Mouse (Mus musculus) heart, embryonic 12.5 days (tissue): Measurements from ENCODE around the gene Bahd1. TPM values are rescaled to one million over a fixed set of nuclear protein-coding genes. Genes with fewer than 3 reads are reported as not detected.

Experiments used
- ATAC-seq: fragments of 200-750 bp; cut with Nextera tagmentation; 2 replicates; pipeline ENCODE4 v1.8.0; 2017; ENCODE audit warnings: moderate TSS enrichment, moderate library complexity; ENCODE audit not compliant: insufficient number of reproducible peaks, low FRiP score
- H3K27ac ChIP-seq: fragments of 300-500 bp; sonication (generic); 2 replicates; pipeline ENCODE4 v1.5.1; 2016; ENCODE audit warnings: mild to moderate bottlenecking, moderate library complexity; ENCODE audit not compliant: poor library complexity, severe bottlenecking
- H3K27me3 ChIP-seq: fragments of 300-500 bp; sonication (generic); replicated peaks from 2 replicates; pipeline ENCODE4 v1.6.1; 2016; ENCODE audit warnings: mild to moderate bottlenecking, moderate library complexity
- H3K36me3 ChIP-seq: fragments of 300-500 bp; sonication (generic); 2 replicates; pipeline ENCODE4 v1.6.1; 2016; ENCODE audit warnings: mild to moderate bottlenecking, moderate library complexity
- H3K4me1 ChIP-seq: fragments of 300-500 bp; sonication (generic); replicated peaks from 2 replicates; pipeline ENCODE4 v1.6.1; 2016; ENCODE audit warnings: mild to moderate bottlenecking
- H3K4me2 ChIP-seq: fragments of 300-500 bp; sonication (generic); 2 replicates; pipeline ENCODE4 v1.6.1; 2016; ENCODE audit warnings: mild to moderate bottlenecking, moderate library complexity
- H3K4me3 ChIP-seq: fragments of 300-500 bp; sonication (generic); 2 replicates; pipeline ENCODE4 v1.5.1; 2016; ENCODE audit warnings: mild to moderate bottlenecking
- H3K9ac ChIP-seq: fragments of 300-500 bp; sonication (generic); 2 replicates; pipeline ENCODE4 v1.6.1; 2016; ENCODE audit warnings: mild to moderate bottlenecking, moderate library complexity
- H3K9me3 ChIP-seq: fragments of 300-500 bp; sonication (generic); replicated peaks from 2 replicates; pipeline ENCODE4 v1.6.1; 2016; ENCODE audit warnings: mild to moderate bottlenecking, moderate library complexity
- WGBS: fragments of 180-500 bp; shearing (Covaris S2); methylation state at CpG from one replicate; pipeline ENCODE4 v1.1.7; 2016; 5-methylcytosine and 5-hydroxymethylcytosine counted together
- polyA plus RNA-seq: library from polyadenylated mRNA; unstranded; fragments of >200 nt; fragmentation: Nextera tagmentation; extraction: Ambion mirVana; gene quantifications from 2 replicates; pipeline ENCODE4 v1.2.1, GENCODE M21; 2016

Gene Bahd1
- polyA plus RNA-seq, 1 experiment from 2014 or later: 4.8 TPM

- WGBS: 70% methylated on average over 4 of the region's 4 CpGs
- H3K4me1 ChIP-seq: 0 out of 2 replicates have a peak, but pooled peaks cover 3% of the 10 kb centered on the region
- no peak overlapping the region for H3K9ac ChIP-seq
- H3K4me2 ChIP-seq: no peak overlapping the region
- ATAC-seq: no peak
- H3K36me3 ChIP-seq: no peaks in the 10 kb centered on the region
- H3K4me3 ChIP-seq: no peak overlapping the region
- H3K9me3 ChIP-seq: no peaks in the 10 kb centered on the region
- H3K27ac ChIP-seq: no peak overlapping the region
- H3K27me3 ChIP-seq: peaks cover 10% of the 10 kb centered on the region
Observed at GRCm38 (mm10) chr2:118948818-118949217, 48.6 kb downstream of the Bahd1 start.

GRCm38 (mm10) chr2:118949699-118950098 is 49.5 kb downstream of the Bahd1 start:
- H3K9ac ChIP-seq: no peak overlapping the region
- no peak overlapping the region for H3K4me2 ChIP-seq
- H3K4me1 ChIP-seq: 0 out of 2 replicates have a peak, but pooled peaks cover 1% of the 10 kb centered on the region
- ATAC-seq: no peak
- no peaks in the 10 kb centered on the region for H3K9me3 ChIP-seq
- H3K4me3 ChIP-seq: no peak overlapping the region
- H3K27ac ChIP-seq: no peak overlapping the region
- H3K36me3 ChIP-seq: no peaks in the 10 kb centered on the region
- peaks cover 10% of the 10 kb centered on the region for H3K27me3 ChIP-seq
- 63% methylated on average over 3 of the region's 3 CpGs for WGBS

- WGBS: 73% methylated on average over 5 of the region's 5 CpGs
Observed at GRCm38 (mm10) chr2:118956497-118956896, 56.3 kb downstream of the Bahd1 start.

DNA sequence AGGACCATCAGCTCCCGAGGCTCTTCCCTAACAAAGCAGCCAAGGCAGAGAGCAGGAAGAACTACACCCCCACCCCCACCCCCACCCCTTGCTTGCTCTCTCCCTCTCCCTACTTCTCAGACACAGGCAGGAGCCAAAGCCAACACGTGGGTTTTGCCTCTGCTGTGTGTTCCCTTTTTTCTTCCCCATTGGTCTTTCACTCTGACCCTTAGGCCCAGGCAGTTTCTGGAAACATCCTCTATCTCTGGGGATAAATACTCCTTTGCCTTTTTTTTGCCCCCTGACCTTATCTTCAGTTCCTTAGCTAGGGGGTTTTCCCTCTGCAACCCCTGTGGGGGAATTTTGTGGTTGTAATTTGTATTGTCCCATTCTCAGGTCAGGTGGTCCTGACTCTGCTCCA is 59.5 kb downstream of the Bahd1 start:
- ATAC-seq: no peak
- WGBS: 14% methylated on average over 2 of the region's 2 CpGs
- H3K9ac ChIP-seq: no peak overlapping the region
- 0 out of 2 replicates have a peak, but pooled peaks cover 3% of the 10 kb centered on the region for H3K27me3 ChIP-seq
- H3K36me3 ChIP-seq: no peaks in the 10 kb centered on the region
- H3K4me2 ChIP-seq: no peak overlapping the region
- H3K27ac ChIP-seq: no peak overlapping the region
- peaks cover 9% of the 10 kb centered on the region for H3K4me1 ChIP-seq
- no peak overlapping the region for H3K4me3 ChIP-seq
- H3K9me3 ChIP-seq: no peaks in the 10 kb centered on the region

More at GRCm38 (mm10) chr2:118956497-118956896, 56.3 kb downstream of the Bahd1 start:
- no peak overlapping the region for H3K9ac ChIP-seq
- H3K9me3 ChIP-seq: no peaks in the 10 kb centered on the region
- no peak overlapping the region for H3K27ac ChIP-seq
- H3K36me3 ChIP-seq: no peaks in the 10 kb centered on the region
- ATAC-seq: no peak
- H3K4me1 ChIP-seq: no peaks in the 10 kb centered on the region
- H3K27me3 ChIP-seq: no peaks in the 10 kb centered on the region
- H3K4me3 ChIP-seq: no peak overlapping the region
- H3K4me2 ChIP-seq: no peak overlapping the region

DNA sequence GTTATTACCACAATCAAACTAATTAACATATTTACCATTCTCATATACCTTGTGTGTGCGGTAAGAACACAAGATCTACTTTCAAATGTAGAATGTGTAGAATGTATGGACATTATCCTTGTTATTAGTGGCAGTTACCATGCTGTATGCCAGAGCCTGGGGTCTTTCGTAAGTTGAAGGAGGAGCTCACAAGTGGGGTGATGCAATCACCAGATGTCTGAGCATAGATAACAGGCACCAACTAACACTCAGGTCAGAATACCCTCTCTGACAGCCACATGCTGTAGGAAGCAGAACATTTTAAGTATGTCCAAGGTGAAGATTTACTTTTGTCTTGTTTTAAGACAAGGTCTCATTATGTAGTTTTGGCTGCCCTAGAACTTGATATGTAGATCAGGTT is 60.2 kb downstream of the Bahd1 start:
- Histone ChIP-seq H3K4me1 (peaks cover 9% of the 10 kb centered on the region), H3K9me3 (no peaks in the 10 kb centered on the region), H3K27ac (no peak overlapping the region), H3K9ac (no peak overlapping the region), H3K36me3 (no peaks in the 10 kb centered on the region), H3K4me2 (no peak overlapping the region), H3K4me3 (no peak overlapping the region), H3K27me3 (0 out of 2 replicates have a peak, but pooled peaks cover 3% of the 10 kb centered on the region)
- ATAC-seq: no peak
- WGBS: 76% methylated on average over 2 of the region's 2 CpGs

- Histone ChIP-seq H3K27ac (no peak overlapping the region), H3K4me2 (no peak overlapping the region), H3K36me3 (no peaks in the 10 kb centered on the region), H3K4me1 (peaks cover 9% of the 10 kb centered on the region), H3K9me3 (no peaks in the 10 kb centered on the region), H3K27me3 (0 out of 2 replicates have a peak, but pooled peaks cover 3% of the 10 kb centered on the region), H3K4me3 (no peak overlapping the region), H3K9ac (no peak overlapping the region)
- 50% methylated on average over 2 of the region's 2 CpGs for WGBS
- ATAC-seq: no peak
Observed at GRCm38 (mm10) chr2:118961546-118961945, 61.4 kb downstream of the Bahd1 start.

DNA sequence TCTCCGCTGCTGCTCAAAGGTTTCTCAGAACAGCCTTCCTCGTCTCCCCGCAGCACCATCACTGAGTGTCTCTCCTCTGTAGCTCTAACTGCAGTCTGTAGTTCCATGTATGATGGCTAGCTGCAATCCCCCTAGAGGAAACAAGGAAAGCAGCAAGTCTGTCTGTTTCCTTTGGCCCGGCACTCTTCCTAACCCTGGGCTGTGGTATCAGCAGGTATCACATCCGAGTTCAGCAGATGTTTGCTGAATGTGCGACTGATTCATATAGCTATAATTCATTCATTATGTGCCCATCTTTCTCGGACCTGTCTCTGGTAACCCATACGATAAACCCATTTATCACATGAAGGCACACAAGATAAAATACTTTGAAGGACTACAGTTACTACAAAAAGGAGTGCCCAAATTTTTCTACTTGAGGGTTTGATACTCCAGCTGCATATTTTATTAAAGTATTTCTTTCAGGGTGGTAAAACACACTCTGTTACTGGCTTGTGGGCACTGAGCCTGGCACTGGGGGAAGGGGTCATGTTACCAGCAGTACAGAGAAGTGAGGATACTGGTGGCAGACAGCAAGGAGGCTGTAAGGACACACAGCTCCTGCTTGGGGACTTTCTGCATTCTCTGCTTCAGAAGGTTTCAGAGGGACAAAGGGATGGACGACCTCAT is 63.0 kb downstream of the Bahd1 start:
- H3K4me3 ChIP-seq: no peak overlapping the region
- no peaks in the 10 kb centered on the region for H3K9me3 ChIP-seq
- 0 out of 2 replicates have a peak overlapping the region, but pooled peaks have one; percentile 2 for H3K4me2 ChIP-seq
- H3K9ac ChIP-seq: no peak overlapping the region
- 0 out of 2 replicates have a peak, but pooled peaks cover 3% of the 10 kb centered on the region for H3K27me3 ChIP-seq
- WGBS: 38% methylated on average over 9 of the region's 9 CpGs
- peaks cover 9% of the 10 kb centered on the region for H3K4me1 ChIP-seq
- peak; percentile 48; the same call in 1 of the 2 replicates for ATAC-seq
- no peak overlapping the region for H3K27ac ChIP-seq
- no peaks in the 10 kb centered on the region for H3K36me3 ChIP-seq

- WGBS: 34% methylated on average over 7 of the region's 7 CpGs
Observed at GRCm38 (mm10) chr2:118963676-118964012, 63.5 kb downstream of the Bahd1 start.

DNA sequence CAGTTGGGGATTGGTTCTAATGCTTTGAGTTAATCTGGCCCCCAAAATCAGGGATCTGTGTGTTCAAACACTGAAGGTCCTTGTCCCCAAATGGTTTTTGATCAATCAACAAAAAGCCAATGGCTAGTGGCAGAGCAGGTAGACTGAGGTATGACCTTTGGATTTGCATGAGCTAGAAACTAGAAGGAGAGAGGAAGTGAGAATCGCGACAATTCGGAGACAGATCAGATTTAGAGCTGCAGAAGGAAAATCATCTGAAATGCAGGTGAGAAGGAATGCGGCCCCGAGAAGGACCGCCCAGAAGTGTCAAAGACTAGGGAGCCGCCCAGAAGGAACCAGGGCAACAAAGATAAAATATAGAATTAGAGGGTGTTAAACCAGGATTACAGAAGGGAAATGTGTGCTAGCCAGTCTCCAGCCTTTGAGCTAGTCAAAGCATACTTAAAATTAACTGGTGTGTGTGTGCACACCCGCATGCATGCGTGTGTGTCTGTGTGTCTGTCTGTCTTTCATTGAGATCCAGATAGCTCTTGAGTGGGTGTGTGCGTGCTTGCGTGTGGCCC is 69.5 kb downstream of the Bahd1 start:
- ATAC-seq: no peak
- 72% methylated on average over 11 of the region's 11 CpGs for WGBS

More at GRCm38 (mm10) chr2:118963676-118964012, 63.5 kb downstream of the Bahd1 start:
- H3K27me3 ChIP-seq: 0 out of 2 replicates have a peak, but pooled peaks cover 3% of the 10 kb centered on the region
- no peak overlapping the region for H3K9ac ChIP-seq
- H3K4me2 ChIP-seq: peak overlapping the region; percentile 2; the same call in 1 of the 2 replicates
- no peak overlapping the region for H3K4me3 ChIP-seq
- ATAC-seq: no peak
- H3K27ac ChIP-seq: no peak overlapping the region
- peaks cover 9% of the 10 kb centered on the region for H3K4me1 ChIP-seq
- H3K9me3 ChIP-seq: no peaks in the 10 kb centered on the region
- no peaks in the 10 kb centered on the region for H3K36me3 ChIP-seq

GRCm38 (mm10) chr2:118972048-118972447 is 71.9 kb downstream of the Bahd1 start:
- Histone ChIP-seq H3K9me3 (no peaks in the 10 kb centered on the region), H3K9ac (no peak overlapping the region), H3K27ac (no peak overlapping the region), H3K27me3 (peaks cover 26% of the 10 kb centered on the region), H3K4me2 (no peak overlapping the region), H3K4me3 (no peak overlapping the region), H3K36me3 (no peaks in the 10 kb centered on the region), H3K4me1 (peaks cover 12% of the 10 kb centered on the region; the same call in 1 of the 2 replicates)
- 78% methylated on average over 5 of the region's 5 CpGs for WGBS
- ATAC-seq: no peak

More for the DNA sequence above, 69.5 kb downstream of the Bahd1 start:
- H3K27ac ChIP-seq: no peak overlapping the region
- no peak overlapping the region for H3K4me2 ChIP-seq
- H3K27me3 ChIP-seq: peaks cover 14% of the 10 kb centered on the region
- no peaks in the 10 kb centered on the region for H3K36me3 ChIP-seq
- no peaks in the 10 kb centered on the region for H3K9me3 ChIP-seq
- 0 out of 2 replicates have a peak, but pooled peaks cover 3% of the 10 kb centered on the region for H3K4me1 ChIP-seq
- no peak overlapping the region for H3K9ac ChIP-seq
- H3K4me3 ChIP-seq: no peak overlapping the region

- ATAC-seq: peak; percentile 58; the same call in 1 of the 2 replicates
- no peak overlapping the region for H3K27ac ChIP-seq
- H3K4me3 ChIP-seq: peak overlapping the region; percentile 43
- no peaks in the 10 kb centered on the region for H3K9me3 ChIP-seq
- H3K27me3 ChIP-seq: peaks cover 32% of the 10 kb centered on the region
- peaks cover 14% of the 10 kb centered on the region; the same call in 1 of the 2 replicates for H3K4me1 ChIP-seq
- under 1% methylated on average over 33 of the region's 33 CpGs for WGBS
- H3K36me3 ChIP-seq: no peaks in the 10 kb centered on the region
- peak overlapping the region; percentile 64 for H3K9ac ChIP-seq
- H3K4me2 ChIP-seq: peak overlapping the region; percentile 83
Observed at GRCm38 (mm10) chr2:118972687-118973376, 72.7 kb downstream of the Bahd1 start.
